Mouse (Mus musculus): ENCODE measurements around the gene Zic4. TPM values are rescaled to one million over a fixed set of nuclear protein-coding genes. Genes with fewer than 3 reads are reported as not detected.

Zic4 gene
- polyA plus RNA-seq, 1 experiment from 2014 or later: not detected

DNA sequence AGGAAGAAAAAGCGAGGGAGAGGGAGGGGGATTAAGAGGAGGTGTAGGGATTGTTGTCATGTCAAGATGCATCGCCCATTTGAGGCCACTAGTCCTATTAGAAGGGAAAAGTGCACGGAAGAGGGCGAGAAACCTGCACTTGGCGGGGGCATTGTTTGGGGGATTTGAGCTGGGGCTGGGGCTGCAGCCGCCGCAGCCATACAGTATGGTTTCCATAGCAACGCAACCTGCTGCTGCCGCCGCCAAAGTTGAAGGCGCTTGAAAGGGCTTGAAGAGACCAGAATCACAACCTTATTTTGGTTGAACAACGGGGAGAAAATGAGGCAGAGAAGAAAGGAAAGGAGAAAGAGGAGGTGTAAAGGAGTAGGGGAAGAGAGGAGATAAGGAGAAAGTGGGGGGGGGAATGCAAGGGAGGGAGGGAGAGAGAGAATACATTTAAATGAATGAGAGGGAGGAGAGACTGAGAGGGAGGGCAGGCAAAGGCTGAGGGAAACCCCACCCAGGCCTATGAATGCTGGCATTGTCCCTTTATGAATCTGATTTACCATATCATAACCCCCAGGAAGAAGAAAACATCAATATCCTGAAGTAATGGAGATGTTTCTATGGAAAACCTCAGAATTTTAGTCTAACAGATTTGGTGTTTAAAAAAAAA, 51.9 kb downstream of the Zic4 start:
- no peak overlapping the region for H3K9ac ChIP-seq
- H3K27me3 ChIP-seq: peaks cover 30% of the 10 kb centered on the region
- H3K36me3 ChIP-seq: no peaks in the 10 kb centered on the region
- WGBS (ENCODE audit: insufficient replicate concordance): 3% methylated on average over 12 of the region's 12 CpGs
- H3K27ac ChIP-seq: no peak overlapping the region
- DNase-seq: no peak
- no peaks in the 10 kb centered on the region for H3K9me3 ChIP-seq (replicated peaks)
- no peak overlapping the region for H3K4me2 ChIP-seq
- ATAC-seq (ENCODE audit: low read depth): no peak
- no peak overlapping the region for H3K4me3 ChIP-seq (replicated peaks)
- no peaks in the 10 kb centered on the region for H3K4me1 ChIP-seq (replicated peaks)

DNA sequence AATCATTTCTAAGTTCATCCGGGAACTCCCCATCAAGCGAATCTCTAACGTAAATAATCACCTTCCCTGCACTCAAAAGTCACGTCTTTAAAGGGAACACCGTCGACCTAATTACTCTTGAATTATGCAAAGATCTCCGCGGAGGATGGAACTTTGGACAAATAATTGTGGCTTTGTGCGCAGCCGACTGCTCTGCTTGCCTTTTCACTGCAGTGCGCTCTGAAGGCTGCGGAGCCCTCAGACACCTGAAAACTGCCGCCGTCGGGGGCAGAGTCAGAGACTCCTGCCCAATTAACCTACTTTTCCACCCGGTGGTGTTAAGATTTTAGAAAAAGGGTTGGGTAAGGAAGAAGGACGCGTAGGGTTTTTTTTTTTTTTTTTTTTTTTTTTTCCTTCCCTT, 58.2 kb downstream of the Zic4 start:
- Histone ChIP-seq H3K4me1 (replicated peaks) (no peaks in the 10 kb centered on the region), H3K4me2 (no peak overlapping the region), H3K9ac (no peak overlapping the region), H3K36me3 (no peaks in the 10 kb centered on the region), H3K27ac (no peak overlapping the region), H3K9me3 (replicated peaks) (no peaks in the 10 kb centered on the region), H3K4me3 (replicated peaks) (no peak overlapping the region), H3K27me3 (peaks cover 18% of the 10 kb centered on the region)
- ATAC-seq (ENCODE audit: low read depth) (no peak), DNase-seq (no peak)
- 4% methylated on average over 18 of the region's 18 CpGs for WGBS (ENCODE audit: insufficient replicate concordance)

Other genes starting within 250 kb of the Zic4 start
- gene Zic1, start 3.4 kb downstream of the Zic4 start, polyA plus RNA-seq (2015; fragmentation: Nextera tagmentation; extraction: Ambion mirVana): 0.05 and 0.10 TPM in 2 replicates